Mouse (Mus musculus): ENCODE data around the gene Pelo.

The Pelo gene

DNA sequence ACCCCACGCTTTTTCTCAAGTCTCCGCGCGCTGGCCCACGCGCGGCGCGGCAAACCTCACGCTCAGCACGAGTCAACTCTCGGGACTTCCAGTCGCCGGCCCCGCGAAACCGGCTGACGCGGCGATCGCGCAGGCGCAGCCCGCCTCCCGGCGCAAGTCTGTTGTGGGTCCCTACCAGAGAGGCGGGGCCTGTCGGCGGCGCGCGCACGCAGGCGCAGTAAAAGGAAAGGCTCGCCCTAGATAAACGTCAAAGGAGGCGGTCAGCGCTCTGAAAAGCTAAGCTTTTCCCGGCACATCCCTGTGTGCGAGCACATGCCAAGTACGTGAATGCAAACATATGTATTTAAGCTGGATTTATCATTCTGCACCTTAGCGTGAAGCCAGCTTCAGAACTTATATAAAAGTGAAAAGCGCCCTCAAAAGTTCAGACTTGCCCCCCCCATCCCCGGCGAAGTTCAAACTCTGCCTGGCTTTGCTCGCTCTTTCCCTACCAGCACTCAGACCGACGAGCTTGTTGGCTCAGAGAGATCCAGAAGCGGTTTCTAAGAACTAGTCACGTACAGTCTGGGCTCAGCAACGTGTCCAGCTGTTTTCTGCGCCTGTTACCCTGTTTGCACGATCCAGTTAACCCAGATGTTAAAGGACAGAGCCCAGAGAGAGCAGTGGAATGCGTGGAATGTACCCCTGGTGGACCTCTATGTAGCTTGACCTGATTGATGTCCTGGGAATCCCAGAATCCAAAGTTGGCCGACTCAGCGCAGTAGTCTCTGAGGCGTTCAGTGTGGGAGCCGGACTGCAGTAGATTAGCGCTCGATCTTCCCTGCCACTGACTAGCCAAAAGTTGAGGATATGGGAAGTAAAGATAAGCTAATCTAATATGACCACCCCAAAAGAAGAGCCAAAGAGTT, at the start of gene Pelo:
Pelo (minus strand) TSS at position 118 of the 908 bp plus-strand sequence.
- peak; percentile 93 for DNase-seq

DNA sequence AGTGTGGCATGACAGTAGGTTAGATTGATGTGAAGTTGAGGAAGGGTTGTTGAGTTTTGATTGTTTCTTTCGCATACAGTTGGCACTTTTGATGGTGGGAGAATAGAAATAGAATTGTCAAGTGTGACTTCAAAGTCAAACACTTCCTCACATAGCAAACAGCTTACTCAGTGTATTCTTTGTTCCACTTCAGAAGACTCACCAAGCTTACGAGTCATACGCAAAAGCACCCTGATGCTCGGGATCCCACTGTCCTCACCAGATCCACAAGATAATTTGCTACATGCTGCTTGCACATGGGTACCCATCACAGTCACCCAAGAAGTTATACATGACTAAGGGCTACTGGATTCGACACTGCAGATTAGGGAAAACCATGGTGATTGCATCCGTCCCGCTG, 48.5 kb upstream of the Pelo start:
- no peak for DNase-seq

DNA sequence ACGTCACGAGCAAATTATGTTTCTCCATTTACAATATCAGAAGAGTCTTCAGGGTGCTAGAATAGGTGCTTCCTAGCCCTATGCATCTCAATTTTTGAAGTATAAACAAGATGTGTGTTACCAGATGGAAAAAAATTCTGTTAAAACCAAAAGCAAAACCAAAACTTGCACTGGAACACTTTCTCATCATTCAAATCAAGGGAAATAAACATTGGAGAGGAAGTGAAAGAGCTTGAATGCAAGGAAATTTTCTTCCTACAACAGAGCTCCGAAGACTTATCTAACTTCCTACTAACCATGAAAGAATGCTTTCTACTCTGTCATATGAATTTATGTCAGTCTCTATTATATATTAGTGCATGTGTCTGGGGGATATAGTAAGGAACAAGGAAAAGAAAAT, 46.8 kb upstream of the Pelo start:
- DNase-seq, result no peak

DNA sequence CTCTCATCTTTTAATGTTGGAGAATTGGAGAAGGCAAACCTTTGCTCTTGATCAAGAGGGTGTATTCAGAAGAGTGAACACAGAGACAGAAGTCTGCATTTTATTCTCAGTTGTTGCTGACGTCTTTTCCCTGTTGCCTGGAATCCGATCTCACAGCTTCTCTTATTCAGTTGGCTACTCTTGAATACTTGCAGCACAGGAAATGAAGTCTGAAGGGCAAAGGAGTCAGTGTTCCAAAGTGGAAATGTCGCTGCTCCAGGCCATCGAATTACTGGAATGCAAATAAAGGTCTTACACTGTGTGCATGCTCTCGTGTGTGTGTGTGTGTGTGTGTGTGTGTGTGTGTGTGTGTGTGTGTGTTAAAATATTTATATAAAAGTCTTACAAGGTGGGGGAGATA, 42.4 kb upstream of the Pelo start:
- no peak for DNase-seq

DNA sequence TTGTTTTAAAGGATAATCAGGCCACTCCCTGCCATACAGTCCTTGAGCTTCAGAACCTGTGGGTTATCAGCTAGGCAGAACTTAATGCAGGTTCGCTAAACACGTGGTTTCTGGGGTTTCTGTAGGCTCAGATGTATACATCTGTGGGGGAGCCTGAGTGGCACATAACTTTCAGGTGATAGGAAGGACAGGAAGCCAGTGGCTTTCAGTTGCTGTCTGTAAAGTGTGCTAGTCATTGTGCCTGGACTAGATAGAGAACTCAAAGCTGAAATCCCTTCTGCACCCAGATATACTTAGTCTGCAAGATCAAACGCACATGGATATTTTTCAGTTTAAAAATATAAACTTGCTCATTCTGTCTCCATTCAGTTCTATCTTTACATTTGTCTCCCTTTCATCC, 41.4 kb upstream of the Pelo start:
- no peak for DNase-seq

DNA sequence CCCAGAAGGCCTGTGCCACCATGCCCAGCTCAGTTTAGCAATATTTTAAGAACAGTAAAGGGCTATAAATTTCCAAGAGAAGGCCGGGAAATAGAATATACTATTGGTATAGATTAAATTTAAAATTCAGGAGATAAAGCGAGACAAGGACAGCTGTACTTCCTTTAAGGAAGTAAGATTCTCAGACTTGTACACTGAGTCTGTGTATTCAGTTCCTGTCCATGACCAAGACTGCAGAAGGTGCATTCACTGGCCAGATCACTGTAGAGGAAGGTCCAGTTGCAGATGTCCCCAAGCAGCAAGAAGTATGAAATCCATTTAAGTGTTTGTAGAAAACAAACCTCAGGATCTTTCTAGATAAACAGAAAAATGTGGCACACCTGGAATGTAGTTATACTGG, 40.0 kb upstream of the Pelo start:
- DNase-seq, result no peak

DNA sequence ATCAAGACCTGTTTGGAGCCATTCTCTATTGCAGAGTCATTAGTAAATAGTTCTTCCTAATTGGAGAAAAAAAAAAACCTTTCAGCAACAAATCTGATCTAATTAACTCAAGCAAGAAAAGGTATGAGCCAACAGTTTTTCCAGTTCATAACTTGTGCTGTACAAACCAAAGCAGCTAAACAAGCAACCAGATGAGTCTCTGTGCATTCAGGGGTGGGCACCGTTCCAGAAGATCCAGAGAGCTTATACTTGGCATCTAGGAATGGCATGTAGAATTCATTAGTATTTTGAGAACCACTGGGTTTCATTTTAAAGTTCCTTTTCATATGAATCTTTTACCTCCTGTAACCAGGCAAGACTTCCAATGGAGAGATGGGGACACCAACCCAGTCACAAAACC, 37.8 kb upstream of the Pelo start:
- DNase-seq, result no peak

DNA sequence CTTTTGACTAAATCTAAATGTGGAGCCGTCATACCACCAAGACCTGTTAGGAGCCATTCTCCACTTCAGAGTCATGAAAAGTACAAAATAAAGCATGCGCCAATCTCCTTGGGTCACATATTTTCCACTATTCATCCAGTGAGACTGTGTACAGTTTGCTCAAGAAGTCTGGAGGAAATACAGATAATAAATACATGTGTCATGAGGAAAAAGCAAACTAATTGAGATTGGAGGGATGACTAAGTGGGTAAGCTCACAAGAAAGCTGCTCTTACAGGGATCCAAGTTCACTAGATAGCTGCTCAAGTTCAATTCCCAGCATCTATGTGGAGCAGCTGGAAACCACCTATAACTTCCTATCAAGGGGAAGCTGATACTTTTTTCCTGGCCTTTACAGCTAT, 36.5 kb upstream of the Pelo start:
- no peak for DNase-seq

DNA sequence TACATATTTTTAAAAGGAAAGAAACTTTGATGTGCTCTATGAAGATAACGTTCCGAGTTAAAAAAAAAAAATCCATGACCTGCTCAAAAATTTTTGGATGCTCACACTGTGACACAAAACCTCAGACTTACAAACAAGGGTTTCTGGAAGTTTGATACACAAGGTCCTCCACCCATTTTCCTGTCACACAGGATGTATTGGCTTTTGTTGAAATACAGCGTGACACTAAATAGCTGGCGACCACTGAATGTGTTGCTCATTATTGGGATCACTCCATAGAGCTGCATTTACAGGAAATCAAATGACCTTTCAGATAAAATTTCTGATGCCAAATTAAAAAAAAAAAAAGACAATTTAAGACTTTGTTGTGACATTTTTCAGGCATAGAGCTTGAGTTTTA, 35.1 kb upstream of the Pelo start:
- DNase-seq, result no peak

DNA sequence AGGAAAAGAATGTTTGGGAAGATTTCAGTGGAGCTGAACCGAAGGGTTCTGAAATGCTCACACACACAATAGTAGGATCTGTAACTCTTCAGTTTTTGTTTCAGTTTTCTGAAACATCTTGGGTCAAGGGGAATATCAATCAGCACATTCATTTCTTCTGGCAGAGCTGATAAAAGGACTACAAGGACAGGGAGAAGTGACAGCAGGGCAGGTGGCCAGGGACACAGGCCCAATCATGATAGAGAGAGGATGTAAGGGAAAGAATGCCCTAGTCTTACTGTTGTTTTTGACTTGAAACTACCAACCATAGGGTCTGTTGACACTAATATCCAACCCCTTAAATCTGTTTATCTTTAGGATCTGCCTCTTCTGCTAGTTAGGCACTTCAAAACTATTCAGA, 34.5 kb upstream of the Pelo start:
- DNase-seq, result no peak

DNA sequence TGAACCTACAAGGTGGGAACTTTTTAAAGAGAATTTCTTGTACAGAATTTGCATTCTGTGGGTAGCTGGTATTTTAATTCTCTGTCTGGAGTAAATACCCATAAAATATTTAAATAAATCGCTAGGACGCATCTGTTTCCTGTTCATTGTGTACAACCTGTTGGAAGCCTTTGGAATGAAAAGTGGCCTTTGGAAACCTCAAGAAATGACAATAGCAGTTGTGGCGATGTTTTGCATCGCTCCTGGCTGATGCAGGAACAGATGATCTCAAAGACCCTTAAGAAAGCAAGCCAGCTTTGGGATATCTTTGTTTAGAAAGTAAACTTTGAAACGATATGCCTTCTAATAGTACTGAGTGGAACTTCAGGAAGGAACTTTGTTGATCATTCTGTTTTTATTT, 28.8 kb upstream of the Pelo start:
- DNase-seq, result no peak

DNA sequence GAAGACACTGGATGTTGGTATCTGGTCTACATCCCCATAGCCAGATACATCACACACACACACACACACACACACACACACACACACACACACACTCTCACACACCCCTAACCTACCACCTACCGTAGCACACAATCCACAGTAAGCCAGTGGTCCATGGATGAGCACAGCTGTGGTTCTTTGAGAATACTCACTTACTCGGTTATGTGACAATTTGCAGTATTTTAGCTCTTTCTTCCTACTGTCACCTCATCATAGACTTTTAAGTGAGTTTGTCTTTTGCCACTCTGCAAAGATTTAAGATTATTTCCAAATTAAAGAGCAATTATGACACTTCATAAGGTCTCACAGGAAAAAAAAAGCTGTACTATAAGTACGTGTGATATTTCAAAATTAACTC, 28.2 kb upstream of the Pelo start:
- no peak for DNase-seq

DNA sequence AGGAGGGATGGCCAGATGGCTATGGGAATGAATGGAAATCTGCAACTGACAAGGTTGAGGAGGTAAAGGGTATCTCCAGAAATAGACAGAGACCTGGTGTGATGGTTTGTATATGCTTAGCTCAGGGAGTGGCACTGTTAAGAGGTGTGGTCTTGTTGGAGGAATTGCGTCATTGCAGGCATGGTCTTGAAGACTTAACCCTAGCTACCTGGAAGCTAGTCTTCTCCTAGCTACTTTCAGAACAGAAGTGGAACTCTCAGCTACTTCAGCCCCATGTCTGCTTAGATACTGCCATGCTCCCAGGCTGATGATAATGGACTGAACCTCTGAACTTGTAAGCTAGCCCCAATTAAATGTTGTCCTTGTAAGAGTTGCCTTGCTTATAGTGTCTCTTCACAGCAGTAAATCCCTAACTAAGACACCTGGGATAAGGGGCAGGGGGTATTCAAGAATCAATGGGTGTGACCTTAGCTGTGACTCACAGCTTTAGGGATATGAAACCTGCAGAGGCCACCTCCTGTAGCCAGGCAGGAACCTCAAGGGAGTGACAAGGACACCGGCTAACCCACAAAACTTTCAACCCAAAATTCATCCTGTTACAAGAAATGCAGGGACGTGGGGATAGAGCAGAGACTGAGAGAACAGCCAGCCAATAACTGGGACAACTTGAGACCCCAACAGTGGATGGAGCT, 27.1 kb upstream of the Pelo start:
- no peak for DNase-seq

DNA sequence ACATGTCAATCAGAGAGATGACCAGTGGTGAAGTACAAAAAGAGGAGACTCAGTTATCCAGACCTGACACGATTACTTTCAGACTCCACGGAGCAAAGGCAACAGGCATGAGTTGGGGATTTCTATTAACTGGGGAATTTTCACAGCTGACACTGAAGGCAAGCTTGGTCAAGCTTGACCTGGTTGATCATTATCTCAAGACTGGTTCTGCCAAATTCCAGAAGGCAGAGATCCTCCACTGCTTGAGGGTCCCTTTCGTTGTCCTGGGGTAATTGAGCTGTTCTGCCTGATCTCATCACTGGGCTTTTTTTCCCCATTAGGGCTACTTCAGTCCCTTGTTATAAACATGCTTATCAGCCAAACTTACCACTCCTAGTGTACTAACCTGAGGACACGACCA, 19.6 kb upstream of the Pelo start:
- DNase-seq, result no peak

DNA sequence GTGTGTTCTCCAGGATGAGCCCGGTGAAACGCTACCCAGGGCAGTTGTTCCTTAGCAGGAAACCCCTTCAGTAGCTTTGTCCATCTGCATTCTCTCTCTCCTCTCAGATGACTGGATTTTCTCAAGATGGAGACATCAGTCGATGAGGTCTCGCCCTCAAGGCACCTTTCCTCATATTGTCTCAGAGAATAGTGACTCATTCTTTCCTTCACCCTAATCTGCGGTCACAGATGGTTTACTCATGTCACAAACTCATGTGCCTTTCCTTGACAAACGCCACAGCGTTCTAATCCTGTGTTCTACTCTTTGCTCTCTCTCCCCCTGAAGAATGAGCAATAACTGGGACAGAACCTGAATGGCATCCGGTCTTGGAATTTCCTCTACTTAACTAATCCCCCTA, 17.4 kb upstream of the Pelo start:
- no peak for DNase-seq

DNA sequence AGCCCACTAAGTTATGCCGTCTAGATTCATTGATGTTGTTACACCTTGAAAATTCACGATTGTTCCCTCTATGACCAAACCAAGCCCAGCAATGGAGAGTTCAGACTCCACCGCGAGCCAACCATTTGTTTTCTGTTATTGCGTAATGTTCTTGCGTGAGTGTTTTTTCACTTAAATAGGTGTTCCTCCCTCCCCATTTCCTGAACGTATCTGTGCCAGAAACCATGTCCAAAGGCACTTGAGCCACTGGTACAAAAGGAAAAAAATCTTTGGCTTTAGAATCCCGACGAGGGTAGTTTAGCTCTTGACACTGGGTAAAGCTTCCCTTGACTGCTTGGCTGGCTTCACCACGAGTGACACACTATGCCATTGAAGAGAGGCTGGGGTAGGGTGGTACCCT, 16.2 kb upstream of the Pelo start:
- no peak for DNase-seq

DNA sequence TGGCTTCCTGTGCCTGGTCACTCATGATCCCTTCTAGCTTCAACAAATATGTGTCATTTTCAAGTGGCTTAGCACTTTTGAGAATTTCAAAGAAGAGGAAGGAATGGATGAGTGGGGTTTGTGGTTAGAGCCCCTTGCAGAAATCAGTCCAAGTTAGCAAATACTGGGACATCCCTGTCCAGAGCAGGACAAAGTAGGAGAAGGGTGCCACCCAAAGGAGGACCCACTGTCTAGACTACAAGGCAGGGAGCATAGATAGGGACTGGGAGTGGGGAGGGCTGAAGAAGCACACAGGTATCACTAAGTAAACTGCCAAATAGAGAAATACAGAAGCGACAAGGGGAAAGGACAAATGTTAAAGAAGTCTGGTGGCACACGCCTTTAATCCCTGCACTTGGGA, 12.8 kb upstream of the Pelo start:
- DNase-seq, result no peak

DNA sequence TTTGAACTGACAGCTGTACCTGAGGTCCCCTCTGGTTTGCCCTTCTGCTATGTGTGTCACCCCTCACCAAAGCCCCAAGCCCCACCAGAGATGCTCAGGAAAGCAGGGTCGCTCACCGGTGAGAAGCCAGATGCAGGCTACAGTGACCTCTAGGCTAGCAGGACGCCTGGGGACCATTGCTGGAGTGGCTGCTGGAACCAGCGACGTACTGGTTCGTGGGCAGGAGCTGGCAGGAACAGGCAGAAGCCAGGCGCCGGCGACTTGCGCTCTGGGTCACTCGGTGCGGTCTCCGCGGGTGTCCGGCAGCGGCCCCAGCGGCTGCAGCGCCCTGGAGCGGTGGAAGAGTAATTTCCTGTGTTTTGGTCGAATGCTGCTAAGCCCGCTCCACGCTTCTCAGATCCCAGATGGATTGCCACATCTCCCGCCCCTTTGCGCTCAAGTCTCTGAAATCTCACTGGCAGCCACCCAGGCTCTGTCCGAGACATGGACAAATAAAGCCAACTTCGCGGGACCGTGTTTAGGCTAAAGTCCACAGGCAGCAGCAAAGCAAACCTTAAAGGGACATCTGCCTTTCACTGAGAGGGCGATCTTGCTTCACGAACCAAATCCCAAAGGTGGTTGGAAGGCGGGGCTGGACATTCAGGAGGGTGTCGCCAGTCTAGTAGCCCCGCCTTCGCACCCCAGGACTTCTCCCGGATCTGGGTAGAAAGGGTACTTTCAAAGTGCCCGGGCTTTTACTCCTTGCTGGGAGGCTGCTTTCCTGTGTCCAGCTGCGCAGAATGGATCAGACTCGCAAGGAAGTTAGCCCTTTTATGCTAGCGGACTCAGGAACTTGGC, 11.6 kb upstream of the Pelo start, which contains the start of the genes Gm49395 and Itga1:
Gm49395 (minus strand) TSS at position 567 of the 837 bp plus-strand sequence.
Itga1 (minus strand) TSS at position 610 of the 837 bp plus-strand sequence.
- DNase-seq, result no peak

DNA sequence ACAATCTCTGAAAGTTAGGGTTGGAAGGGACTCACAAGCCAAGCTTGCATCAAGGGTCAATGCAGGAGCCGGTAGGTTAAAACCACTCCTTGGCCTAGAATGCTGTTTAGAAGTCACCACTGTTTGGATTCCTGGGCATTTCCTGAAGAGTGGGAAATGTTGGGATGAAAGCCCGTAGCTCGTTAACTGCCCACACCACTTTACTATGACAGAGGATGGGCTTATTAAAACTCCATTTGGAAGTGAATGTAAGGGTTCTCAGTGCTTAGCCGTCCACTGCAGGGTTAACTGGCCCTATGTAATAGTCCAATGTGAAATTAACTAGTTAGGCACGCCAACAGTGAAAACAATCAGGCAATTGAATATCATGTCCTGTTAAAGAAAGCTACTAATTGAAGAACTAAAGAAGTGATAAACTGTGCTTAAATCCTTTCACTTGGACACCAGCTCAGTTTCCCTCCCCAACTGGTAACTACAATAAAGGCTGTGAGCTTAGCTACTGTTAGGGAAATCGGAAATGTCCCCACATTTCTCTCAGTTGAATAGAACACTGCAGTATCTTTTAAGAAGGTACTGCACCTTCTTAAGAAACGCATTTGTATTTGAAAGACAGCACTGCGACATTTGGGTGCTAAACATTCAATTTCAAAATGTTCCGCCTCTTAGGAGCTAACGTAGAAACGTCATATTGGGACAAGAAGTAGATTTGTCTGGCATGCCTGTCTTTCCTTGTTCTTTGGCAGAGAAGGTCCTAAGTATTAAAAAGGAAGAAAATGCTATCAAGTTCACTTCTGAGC, 10.6 kb upstream of the Pelo start:
- DNase-seq, result no peak

DNA sequence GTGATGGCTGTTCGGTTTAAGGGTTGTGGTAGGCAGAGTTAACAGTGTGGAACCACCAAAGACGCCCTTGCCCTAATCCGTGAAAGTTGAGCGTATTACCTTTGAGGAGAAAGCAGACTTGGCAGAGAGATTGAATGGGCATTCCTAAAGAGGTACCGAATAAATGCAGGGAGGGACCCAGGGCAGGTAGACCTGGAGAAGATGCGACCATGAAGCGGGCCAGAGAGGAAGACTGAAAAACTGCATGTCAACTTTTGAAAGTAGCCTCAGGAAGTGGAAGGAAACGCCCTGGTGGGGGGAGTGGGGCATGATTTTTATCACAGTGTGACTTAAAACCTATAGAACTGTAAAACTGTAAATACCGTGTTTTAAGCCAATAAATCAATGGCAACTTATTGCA, 9.4 kb upstream of the Pelo start:
- no peak for DNase-seq

DNA sequence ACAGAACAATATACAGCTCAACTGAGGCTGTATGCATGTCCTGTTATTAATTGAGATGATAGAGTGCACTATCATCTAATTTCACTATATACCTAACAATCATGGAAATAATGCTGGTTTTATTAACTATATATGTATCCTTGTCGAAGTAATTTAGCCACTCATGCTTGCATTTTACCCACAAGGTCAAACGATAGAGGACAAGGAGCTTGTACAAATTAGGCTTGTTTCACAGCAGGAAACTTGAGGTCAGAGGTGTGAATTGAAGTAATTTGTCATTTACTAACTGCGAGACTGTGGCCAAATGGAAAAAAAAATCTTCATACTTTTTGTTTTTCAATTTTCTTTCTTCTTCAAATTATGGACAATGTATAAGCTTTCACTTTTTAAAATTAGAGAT, 8.2 kb upstream of the Pelo start:
- DNase-seq, result no peak

DNA sequence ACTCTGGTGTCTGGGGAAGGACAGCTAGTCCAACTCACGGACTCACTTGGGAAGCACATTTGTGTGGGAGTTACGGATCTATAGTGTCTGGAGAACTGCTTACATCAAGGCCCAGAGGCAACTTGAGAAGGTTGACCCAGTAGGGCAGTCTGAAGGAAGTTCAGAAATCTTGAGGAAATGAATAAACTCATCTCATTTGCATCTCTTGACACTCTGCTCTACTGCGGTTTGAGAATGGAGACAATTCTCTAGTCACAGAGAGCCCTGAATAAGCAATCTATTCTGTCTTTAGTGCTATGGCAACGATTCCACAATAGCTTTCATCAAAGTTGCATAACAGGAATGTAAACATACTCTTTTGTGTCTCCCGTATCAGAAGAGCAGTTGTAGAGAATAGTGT, 7.0 kb upstream of the Pelo start:
- no peak for DNase-seq

DNA sequence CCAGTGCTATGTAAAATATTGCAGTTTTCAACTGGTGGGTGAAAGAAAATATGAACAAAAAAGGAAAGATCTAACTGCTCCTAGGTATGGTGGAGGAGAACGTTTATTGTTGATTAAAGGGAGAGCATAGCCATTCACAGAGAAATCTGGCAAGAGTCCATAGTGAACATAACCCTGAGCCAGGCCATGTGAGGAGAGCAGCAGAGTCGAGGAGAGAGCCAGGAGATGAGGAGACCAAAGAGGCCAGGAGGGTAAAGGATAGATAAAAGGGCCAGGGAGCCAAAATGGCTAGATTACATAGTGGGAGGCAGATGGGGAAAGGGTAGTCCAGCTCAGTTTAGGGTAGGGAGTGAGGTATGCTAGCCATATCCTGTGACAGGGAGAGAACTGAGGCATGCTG, 6.2 kb upstream of the Pelo start:
- no peak for DNase-seq
